Mouse (Mus musculus) left cerebral cortex, postnatal 25 days (tissue): Measurements from ENCODE around the gene Slc13a4. TPM values are rescaled to one million over a fixed set of nuclear protein-coding genes. Genes with fewer than 3 reads are reported as not detected.
A peak's percentile ranks its signal among the peaks of the same experiment; 100 is the strongest.

Experiments used
- DNase-seq, 2 experiments: peaks; one replicate each; pipeline ENCODE4 v3.0.0; 2022; ENCODE audit warnings: low spot score in 2 of 2, mixed read lengths in 1 of 2
- intact Hi-C: fragments of 180-260 bp; cut with DNase I; formaldehyde crosslinking; loops from one replicate; pipeline ENCODE4 v1.15.1; 2025
- total RNA-seq, 2 experiments: library from RNA; stranded (reverse); gene quantifications; 2 replicates each; pipeline ENCODE4 v1.2.3; 2021

Slc13a4 gene
- total RNA-seq, 2 experiments from 2014 or later, result 11.9 to 14.4 TPM

GRCm38 (mm10) chr6:35307136-35307535, 795 bp downstream of the Slc13a4 start:
- intact Hi-C loops, result no loop called here
- no peak for DNase-seq

GRCm38 (mm10) chr6:35303355-35303900, 4.5 kb downstream of the Slc13a4 start:
- intact Hi-C loops, result no loop called here
- DNase-seq, result no peak

- DNase-seq, result no peak
- intact Hi-C loops, result no loop called here
These were observed 5.3 kb downstream of the Slc13a4 start for GRCm38 (mm10) chr6:35302581-35302980.

- peak in 1 of 2 experiments; percentile 48 for DNase-seq
- intact Hi-C loops, result no loop called here
These were observed 9.6 kb downstream of the Slc13a4 start for GRCm38 (mm10) chr6:35298323-35298722.

GRCm38 (mm10) chr6:35297516-35298227, 10.3 kb downstream of the Slc13a4 start:
- no peak for DNase-seq
- intact Hi-C loops, result no loop called here

- intact Hi-C loops, result no loop called here
These were observed 10.9 kb downstream of the Slc13a4 start for GRCm38 (mm10) chr6:35297001-35297400.

GRCm38 (mm10) chr6:35294964-35295363, 13.0 kb downstream of the Slc13a4 start:
- intact Hi-C loops, result no loop called here
- DNase-seq, result peak in 1 of 2 experiments; percentile 40

More at GRCm38 (mm10) chr6:35297001-35297400, 10.9 kb downstream of the Slc13a4 start:
- DNase-seq, result peak in 1 of 2 experiments; percentile 33

GRCm38 (mm10) chr6:35289676-35290075, 18.3 kb downstream of the Slc13a4 start:
- intact Hi-C loops, result loop anchor here (2.0 kb wide), 1 partner anchor 37 kb away; no protein-coding TSS in a partner anchor
- DNase-seq, result no peak

- intact Hi-C loops, result loop anchor here (2.0 kb wide), 1 partner anchor 36 kb away; no protein-coding TSS in a partner anchor
- peak in 1 of 2 experiments; percentile 11 for DNase-seq
These were observed 19.0 kb downstream of the Slc13a4 start for GRCm38 (mm10) chr6:35288920-35289319.

- peak; percentile 37 to 46 for DNase-seq
- intact Hi-C loops, result loop anchor here (2.0 kb wide), 1 partner anchor 35 kb away; no protein-coding TSS in a partner anchor
These were observed 19.7 kb downstream of the Slc13a4 start for GRCm38 (mm10) chr6:35288114-35288761.

- no peak for DNase-seq
- intact Hi-C loops, result no loop called here
These were observed 28.6 kb downstream of the Slc13a4 start for GRCm38 (mm10) chr6:35279306-35279705.

- intact Hi-C loops, result no loop called here
- DNase-seq, result no peak
These were observed 29.9 kb downstream of the Slc13a4 start for GRCm38 (mm10) chr6:35277903-35278587.

- intact Hi-C loops, result no loop called here
- DNase-seq, result no peak
These were observed 34.4 kb downstream of the Slc13a4 start for GRCm38 (mm10) chr6:35273391-35274082.

GRCm38 (mm10) chr6:35271868-35272765, 35.8 kb downstream of the Slc13a4 start:
- no peak for DNase-seq
- intact Hi-C loops, result no loop called here

- no peak for DNase-seq
- intact Hi-C loops, result no loop called here
These were observed 36.7 kb downstream of the Slc13a4 start for GRCm38 (mm10) chr6:35271094-35271855.

GRCm38 (mm10) chr6:35269643-35270042, 38.3 kb downstream of the Slc13a4 start:
- intact Hi-C loops, result no loop called here
- no peak for DNase-seq

GRCm38 (mm10) chr6:35268711-35269110, 39.2 kb downstream of the Slc13a4 start:
- DNase-seq, result no peak
- intact Hi-C loops, result no loop called here
